Mouse (Mus musculus): ENCODE data around the gene Zbtb5. TPM values are rescaled to one million over a fixed set of nuclear protein-coding genes. Genes with fewer than 3 reads are reported as not detected.

The Zbtb5 gene
- polyA plus RNA-seq, 1 experiment, result 26.7 TPM

DNA sequence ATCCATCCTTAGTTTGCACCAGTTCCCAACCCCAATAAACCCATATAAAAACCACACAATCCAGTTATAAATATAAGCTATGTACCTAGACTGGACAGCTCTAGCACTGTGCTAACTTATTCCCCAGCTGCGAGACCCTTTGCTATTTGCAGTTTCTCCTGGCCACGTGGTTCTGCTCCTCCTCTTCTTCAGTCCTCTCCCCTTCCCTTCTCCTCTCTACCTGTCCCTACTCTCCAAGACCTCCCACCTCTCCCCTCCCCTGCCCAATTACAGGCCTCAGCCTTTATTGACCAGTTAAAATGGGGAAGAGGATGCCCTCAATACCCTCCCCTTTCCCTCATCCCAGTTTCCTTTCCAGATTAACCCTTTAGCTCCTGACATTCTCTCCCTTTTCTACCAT is 1.3 kb upstream of the Zbtb5 start:
- 2% methylated on average over 2 of the region's 2 CpGs for WGBS
- Histone ChIP-seq H3K27me3 (ENCODE audit: control insufficient read depth, insufficient read depth, low read length) (no peaks in the 10 kb centered on the region), H3K4me3 (ENCODE audit: control insufficient read depth, insufficient read depth, low read length) (no peak overlapping the region), H3K4me1 (replicated peaks; ENCODE audit: control insufficient read depth, insufficient read depth, low read length) (peaks cover 5% of the 10 kb centered on the region), H3K36me3 (ENCODE audit: control insufficient read depth, insufficient read depth, low read length) (no peaks in the 10 kb centered on the region), H3K27ac (ENCODE audit: control insufficient read depth, insufficient read depth, low read length) (peak overlapping the region; percentile 81; the same call in 1 of the 2 replicates)
- TF ChIP-seq POLR2A (IDR thresholded peaks at IDR 0.05; ENCODE audit: control insufficient read depth, extremely low read depth, insufficient read depth, low read length, poor library complexity), result no peak
- no peak for TF ChIP-seq CTCF (IDR thresholded peaks at IDR 0.05; ENCODE audit: borderline replicate concordance, control insufficient read depth, extremely low read depth, insufficient read depth, low read length, poor library complexity)
- DNase-seq, result no peak

DNA sequence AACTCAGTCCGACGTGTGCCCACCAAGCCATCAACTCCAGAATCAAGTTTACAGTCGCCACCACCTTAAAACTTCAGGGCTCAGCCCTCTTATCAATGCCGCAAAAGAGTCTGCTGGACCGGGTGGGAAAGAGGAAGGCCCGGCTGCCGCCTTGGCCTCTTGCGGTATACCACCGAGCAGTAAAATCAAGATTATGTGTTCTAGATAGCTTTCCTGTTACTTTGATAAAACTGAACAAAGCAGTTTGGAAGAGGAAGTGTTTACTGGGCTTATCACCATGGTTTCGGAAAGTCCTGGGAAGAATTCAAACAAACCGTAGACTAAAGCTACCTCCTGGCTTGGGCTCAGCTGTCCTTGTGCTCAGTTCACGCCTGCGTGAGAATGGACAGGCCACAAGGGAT is 819 bp upstream of the Zbtb5 start:
- Histone ChIP-seq H3K4me3 (ENCODE audit: control insufficient read depth, insufficient read depth, low read length) (peak overlapping the region; percentile 69), H3K4me1 (replicated peaks; ENCODE audit: control insufficient read depth, insufficient read depth, low read length) (peaks cover 5% of the 10 kb centered on the region), H3K27ac (ENCODE audit: control insufficient read depth, insufficient read depth, low read length) (peak overlapping the region; percentile 81), H3K27me3 (ENCODE audit: control insufficient read depth, insufficient read depth, low read length) (no peaks in the 10 kb centered on the region), H3K36me3 (ENCODE audit: control insufficient read depth, insufficient read depth, low read length) (no peaks in the 10 kb centered on the region)
- DNase-seq, result no peak
- no peak; the same call in 1 of the 2 replicates for TF ChIP-seq POLR2A (IDR thresholded peaks at IDR 0.05; ENCODE audit: control insufficient read depth, extremely low read depth, insufficient read depth, low read length, poor library complexity)
- TF ChIP-seq CTCF (IDR thresholded peaks at IDR 0.05; ENCODE audit: borderline replicate concordance, control insufficient read depth, extremely low read depth, insufficient read depth, low read length, poor library complexity), result no peak
- WGBS, result under 1% methylated on average over 13 of the region's 13 CpGs

DNA sequence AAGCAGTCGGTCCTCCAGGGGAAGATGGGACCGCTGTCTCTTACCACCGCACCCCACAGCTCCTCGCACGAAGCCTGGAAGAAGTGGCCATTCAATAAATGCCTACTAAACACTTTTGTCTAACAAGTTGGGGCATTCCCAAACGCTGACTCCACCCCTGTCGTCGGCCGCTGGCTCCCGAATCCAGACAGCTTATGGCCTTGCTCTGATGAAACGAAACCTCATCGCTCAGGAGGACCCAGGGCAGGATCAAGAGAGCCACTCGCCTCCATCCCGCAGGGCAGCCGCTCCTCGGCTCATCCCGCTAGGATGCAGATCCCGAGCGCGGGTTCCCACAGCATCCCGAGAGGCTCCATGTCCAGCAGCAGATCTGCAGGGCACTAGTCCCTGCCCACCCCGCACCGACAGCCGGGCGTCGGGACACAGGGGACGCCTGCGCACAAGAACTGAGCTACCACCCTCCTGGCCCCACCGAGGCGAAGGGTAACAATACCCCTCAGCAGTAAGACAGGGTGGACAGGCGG is 569 bp downstream of the Zbtb5 start:
- WGBS, result under 1% methylated on average over 31 of the region's 31 CpGs
- Histone ChIP-seq H3K36me3 (ENCODE audit: control insufficient read depth, insufficient read depth, low read length) (no peaks in the 10 kb centered on the region), H3K27ac (ENCODE audit: control insufficient read depth, insufficient read depth, low read length) (peak overlapping the region; percentile 5), H3K4me3 (ENCODE audit: control insufficient read depth, insufficient read depth, low read length) (peak overlapping the region; percentile 57), H3K27me3 (ENCODE audit: control insufficient read depth, insufficient read depth, low read length) (no peaks in the 10 kb centered on the region), H3K4me1 (replicated peaks; ENCODE audit: control insufficient read depth, insufficient read depth, low read length) (peaks cover 5% of the 10 kb centered on the region)
- no peak for DNase-seq
- no peak for TF ChIP-seq CTCF (IDR thresholded peaks at IDR 0.05; ENCODE audit: borderline replicate concordance, control insufficient read depth, extremely low read depth, insufficient read depth, low read length, poor library complexity)
- no peak for TF ChIP-seq POLR2A (IDR thresholded peaks at IDR 0.05; ENCODE audit: control insufficient read depth, extremely low read depth, insufficient read depth, low read length, poor library complexity)

DNA sequence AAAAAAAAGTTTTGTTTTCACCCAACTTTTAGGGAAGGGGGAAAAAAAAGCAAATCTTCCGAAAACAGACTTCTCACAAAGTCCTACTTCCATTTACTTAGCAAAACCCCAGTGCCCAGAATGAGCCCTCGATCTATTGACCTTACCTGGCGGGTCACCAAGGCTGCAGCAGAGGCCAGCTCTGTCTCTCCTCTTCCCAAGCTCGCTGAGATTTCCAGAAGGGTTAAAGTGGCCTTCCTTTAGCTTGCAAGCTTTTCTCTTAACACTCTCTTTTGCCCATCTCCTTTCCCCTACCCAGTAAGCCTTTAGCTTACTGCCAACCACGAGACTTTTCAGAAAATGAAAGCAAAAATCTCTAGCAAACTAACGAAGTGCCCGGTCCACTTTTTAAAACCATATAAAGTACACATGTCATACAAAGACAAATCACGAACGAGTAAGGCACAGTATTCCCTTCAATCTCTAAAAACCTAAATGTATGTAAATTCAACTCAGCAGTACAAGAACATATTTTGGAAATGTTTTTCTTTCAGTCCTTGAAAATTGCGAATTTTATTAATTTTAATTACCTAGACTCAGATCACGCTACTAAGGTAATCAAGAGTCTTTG is 1.3 kb downstream of the Zbtb5 start:
- peak overlapping the region; percentile 16; the same call in 1 of the 2 replicates for H3K4me3 ChIP-seq (ENCODE audit: control insufficient read depth, insufficient read depth, low read length)
- no peak overlapping the region for H3K27ac ChIP-seq (ENCODE audit: control insufficient read depth, insufficient read depth, low read length)
- peaks cover 5% of the 10 kb centered on the region for H3K4me1 ChIP-seq (replicated peaks; ENCODE audit: control insufficient read depth, insufficient read depth, low read length)
- H3K27me3 ChIP-seq (ENCODE audit: control insufficient read depth, insufficient read depth, low read length), result no peaks in the 10 kb centered on the region
- 10% methylated on average over 11 of the region's 11 CpGs for WGBS
- DNase-seq, result no peak
- H3K36me3 ChIP-seq (ENCODE audit: control insufficient read depth, insufficient read depth, low read length), result no peaks in the 10 kb centered on the region
- TF ChIP-seq CTCF (IDR thresholded peaks at IDR 0.05; ENCODE audit: borderline replicate concordance, control insufficient read depth, extremely low read depth, insufficient read depth, low read length, poor library complexity), result no peak
- no peak for TF ChIP-seq POLR2A (IDR thresholded peaks at IDR 0.05; ENCODE audit: control insufficient read depth, extremely low read depth, insufficient read depth, low read length, poor library complexity)

DNA sequence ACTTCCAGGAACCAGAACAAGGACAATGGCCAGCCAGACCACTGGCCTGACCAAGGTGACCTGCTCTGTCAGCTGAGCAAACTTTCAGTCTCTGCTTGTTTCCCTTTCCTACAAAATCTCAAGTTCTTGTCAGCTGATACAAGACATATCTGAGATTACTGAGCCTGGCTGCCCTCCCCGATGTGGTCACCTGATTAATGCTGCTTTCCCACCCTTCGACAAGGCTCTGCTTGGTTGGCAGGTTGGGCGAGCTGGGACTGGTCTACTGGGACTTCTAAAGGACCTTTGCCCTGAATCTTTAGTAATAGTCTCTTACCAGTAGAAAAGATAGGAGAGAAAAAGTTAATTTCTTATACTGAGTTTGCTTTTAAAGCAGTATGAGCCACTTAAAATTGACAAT is 6.8 kb downstream of the Zbtb5 start:
- no peak overlapping the region for H3K4me3 ChIP-seq (ENCODE audit: control insufficient read depth, insufficient read depth, low read length)
- H3K27me3 ChIP-seq (ENCODE audit: control insufficient read depth, insufficient read depth, low read length), result no peaks in the 10 kb centered on the region
- H3K4me1 ChIP-seq (replicated peaks; ENCODE audit: control insufficient read depth, insufficient read depth, low read length), result no peaks in the 10 kb centered on the region
- H3K36me3 ChIP-seq (ENCODE audit: control insufficient read depth, insufficient read depth, low read length), result no peaks in the 10 kb centered on the region
- no peak for DNase-seq
- WGBS, result 89% methylated on average over 3 of the region's 3 CpGs
- TF ChIP-seq CTCF (IDR thresholded peaks at IDR 0.05; ENCODE audit: borderline replicate concordance, control insufficient read depth, extremely low read depth, insufficient read depth, low read length, poor library complexity) (no peak), POLR2A (IDR thresholded peaks at IDR 0.05; ENCODE audit: control insufficient read depth, extremely low read depth, insufficient read depth, low read length, poor library complexity) (no peak)
- no peak overlapping the region for H3K27ac ChIP-seq (ENCODE audit: control insufficient read depth, insufficient read depth, low read length)

DNA sequence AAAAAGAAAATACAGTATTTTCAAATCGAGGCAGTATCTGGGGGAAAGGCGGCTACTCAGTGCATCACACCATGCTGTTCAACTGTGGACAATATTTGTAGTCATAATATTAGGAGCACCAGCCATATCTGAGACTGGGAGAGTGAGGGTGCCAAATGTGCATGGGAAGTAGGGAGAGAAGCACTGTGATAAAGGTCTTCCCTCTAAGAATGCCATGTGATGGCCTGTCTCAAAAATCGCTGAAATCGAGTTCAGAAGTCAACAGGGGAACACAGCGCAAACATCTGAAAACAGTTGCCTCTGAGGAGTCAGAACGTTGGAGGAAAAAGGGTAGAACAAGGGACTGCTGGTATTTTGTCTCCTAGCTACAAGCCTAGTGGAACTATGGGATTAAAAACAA is 12.2 kb downstream of the Zbtb5 start:
- 92% methylated on average over 6 of the region's 6 CpGs for WGBS
- no peak for DNase-seq
- TF ChIP-seq POLR2A (IDR thresholded peaks at IDR 0.05; ENCODE audit: control insufficient read depth, extremely low read depth, insufficient read depth, low read length, poor library complexity), result no peak
- no peak for TF ChIP-seq CTCF (IDR thresholded peaks at IDR 0.05; ENCODE audit: borderline replicate concordance, control insufficient read depth, extremely low read depth, insufficient read depth, low read length, poor library complexity)
- Histone ChIP-seq H3K4me1 (replicated peaks; ENCODE audit: control insufficient read depth, insufficient read depth, low read length) (no peaks in the 10 kb centered on the region), H3K27ac (ENCODE audit: control insufficient read depth, insufficient read depth, low read length) (no peak overlapping the region), H3K36me3 (ENCODE audit: control insufficient read depth, insufficient read depth, low read length) (no peaks in the 10 kb centered on the region), H3K27me3 (ENCODE audit: control insufficient read depth, insufficient read depth, low read length) (no peaks in the 10 kb centered on the region), H3K4me3 (ENCODE audit: control insufficient read depth, insufficient read depth, low read length) (no peak overlapping the region)

Data from thymus, adult 2 months (tissue).